In genomic region chr5:106825301-106825853, GRCm38 (mm10) we compare ENCODE assay signal across 8 mouse cellular contexts.
DNase-seq lines count a peak whose midpoint lies in the region; ATAC-seq lines count a peak whose summit lies in the region.

No protein-coding gene starts in this region.

- peak overlapping the region; percentile 66 for H3K4me2 ChIP-seq in heart, embryonic 12.5 days
- H3K4me2 ChIP-seq in heart, embryonic 16.5 days (ENCODE audit: low read depth, low read length) = peak overlapping the region; percentile 75

- DNase-seq in heart, adult 18-20 months = no peak
- DNase-seq in layer of hippocampus, postnatal 10 days (ENCODE audit: low spot score in 2 of 2) = peak; percentile 26 to 42
- DNase-seq in right cerebral cortex, adult 18-20 months = peak; percentile 14
- no peak for DNase-seq in urinary bladder, postnatal 10 days (ENCODE audit: low spot score)

- H3K9ac ChIP-seq in heart, embryonic 12.5 days = peak overlapping the region; percentile 17; the same call in 1 of the 2 replicates
- H3K9ac ChIP-seq in heart, embryonic 16.5 days (ENCODE audit: low read length) = peak overlapping the region; percentile 48

- ATAC-seq in heart, embryonic 12.5 days (ENCODE audit: insufficient number of reproducible peaks, low FRiP score) = peak; percentile 55; the same call in 1 of the 2 replicates
- ATAC-seq in heart, embryonic 16.5 days (replicated peaks; ENCODE audit: extremely low read depth, insufficient read depth, low FRiP score) = no peak

- no peak overlapping the region for H3K27ac ChIP-seq in heart, embryonic 12.5 days (ENCODE audit: poor library complexity, severe bottlenecking)
- no peak overlapping the region for H3K27ac ChIP-seq in brown adipose tissue, adult 24 weeks (replicated peaks; ENCODE audit: low read depth, low read length)
- no peak overlapping the region for H3K27ac ChIP-seq in heart, embryonic 16.5 days (ENCODE audit: low read length)
- H3K27ac ChIP-seq in macrophage = no peak overlapping the region

- peak overlapping the region; percentile 35 for H3K4me3 ChIP-seq in heart, embryonic 12.5 days
- H3K4me3 ChIP-seq in brown adipose tissue, adult 24 weeks (ENCODE audit: insufficient read depth, low read depth, low read length) = peak overlapping the region; percentile 46
- H3K4me3 ChIP-seq in heart, embryonic 16.5 days (ENCODE audit: low read length) = peak overlapping the region; percentile 49
- H3K4me3 ChIP-seq in macrophage (ENCODE audit: inconsistent target) = peak overlapping the region; percentile 5; the same call in 1 of the 2 replicates

- no peaks in the 10 kb centered on the region for H3K79me2 ChIP-seq in macrophage (ENCODE audit: inconsistent target)

- H3K9me3 ChIP-seq in heart, embryonic 12.5 days (replicated peaks) = 0 out of 2 replicates have a peak, but pooled peaks cover 2% of the 10 kb centered on the region
- no peaks in the 10 kb centered on the region for H3K9me3 ChIP-seq in heart, embryonic 16.5 days (replicated peaks; ENCODE audit: control insufficient read depth, low read length)

- no peaks in the 10 kb centered on the region for H3K36me3 ChIP-seq in heart, embryonic 12.5 days
- H3K36me3 ChIP-seq in heart, embryonic 16.5 days (ENCODE audit: control insufficient read depth, insufficient read depth) = no peaks in the 10 kb centered on the region
- H3K36me3 ChIP-seq in macrophage (ENCODE audit: inconsistent target) = no peaks in the 10 kb centered on the region

- no peaks in the 10 kb centered on the region for H3K4me1 ChIP-seq in heart, embryonic 12.5 days (replicated peaks)
- peaks cover 4% of the 10 kb centered on the region; the same call in 1 of the 2 replicates for H3K4me1 ChIP-seq in brown adipose tissue, adult 24 weeks (ENCODE audit: control insufficient read depth, insufficient read depth, insufficient read length, low read length)
- no peaks in the 10 kb centered on the region for H3K4me1 ChIP-seq in heart, embryonic 16.5 days (ENCODE audit: control insufficient read depth, insufficient read depth, low read length)

- 12% methylated on average over 19 of the region's 19 CpGs for WGBS in heart, embryonic 12.5 days
- WGBS in heart, embryonic 16.5 days = 11% methylated on average over 19 of the region's 19 CpGs
- 9% methylated on average over 19 of the region's 19 CpGs for WGBS in macrophage (ENCODE audit: missing documents)

- H3K27me3 ChIP-seq in heart, embryonic 12.5 days (replicated peaks) = no peaks in the 10 kb centered on the region
- H3K27me3 ChIP-seq in heart, embryonic 16.5 days (ENCODE audit: control insufficient read depth, insufficient read depth, low read length) = no peaks in the 10 kb centered on the region

Comparison
In these comparisons a context has a peak if more than half of its experiments do, and no peak if none do; other contexts are left out.
1. DNase-seq: peak in layer of hippocampus, postnatal 10 days (2 of 2) and right cerebral cortex, adult 18-20 months (single experiment); none in heart, adult 18-20 months (0 of 2) and urinary bladder, postnatal 10 days (single experiment).
2. Peak in every context shown above with its lines, with median percentiles within 50 percentile points of each other: H3K4me3 ChIP-seq.